Mouse (Mus musculus): ENCODE data around the gene Mtfmt. TPM values are rescaled to one million over a fixed set of nuclear protein-coding genes. Genes with fewer than 3 reads are reported as not detected.

The Mtfmt gene
- polyA plus RNA-seq, 1 experiment, result 7.5 TPM

GRCm38 (mm10) chr9:65480071-65480470 is 44.5 kb downstream of the Mtfmt start:
- Histone ChIP-seq H3K4me1 (ENCODE audit: control insufficient read depth, insufficient read depth, low read length) (no peaks in the 10 kb centered on the region), H3K4me3 (replicated peaks; ENCODE audit: extremely low read depth, low read depth, low read length) (no peak overlapping the region)
- TF ChIP-seq POLR2A (IDR thresholded peaks at IDR 0.05; ENCODE audit: borderline replicate concordance, extremely low read depth, low read depth, low read length), result no peak
- TF ChIP-seq CTCF (IDR thresholded peaks at IDR 0.05; ENCODE audit: insufficient read depth, low read length), result no peak
- no peak for DNase-seq
- 84% methylated on average over 5 of the region's 5 CpGs for WGBS

- WGBS, result 91% methylated on average over 3 of the region's 3 CpGs
- no peak for TF ChIP-seq POLR2A (IDR thresholded peaks at IDR 0.05; ENCODE audit: borderline replicate concordance, extremely low read depth, low read depth, low read length)
- TF ChIP-seq CTCF (IDR thresholded peaks at IDR 0.05; ENCODE audit: insufficient read depth, low read length), result no peak
- Histone ChIP-seq H3K4me3 (replicated peaks; ENCODE audit: extremely low read depth, low read depth, low read length) (no peak overlapping the region), H3K4me1 (ENCODE audit: control insufficient read depth, insufficient read depth, low read length) (no peaks in the 10 kb centered on the region)
- DNase-seq, result no peak
These were observed 55.9 kb downstream of the Mtfmt start for GRCm38 (mm10) chr9:65491476-65491875.

- no peak for TF ChIP-seq CTCF (IDR thresholded peaks at IDR 0.05; ENCODE audit: insufficient read depth, low read length)
- TF ChIP-seq POLR2A (IDR thresholded peaks at IDR 0.05; ENCODE audit: borderline replicate concordance, extremely low read depth, low read depth, low read length), result no peak
- no peak overlapping the region for H3K4me3 ChIP-seq (replicated peaks; ENCODE audit: extremely low read depth, low read depth, low read length)
- WGBS, result 78% methylated on average over 2 of the region's 2 CpGs
- no peaks in the 10 kb centered on the region for H3K4me1 ChIP-seq (ENCODE audit: control insufficient read depth, insufficient read depth, low read length)
- no peak for DNase-seq
These were observed 56.8 kb downstream of the Mtfmt start for GRCm38 (mm10) chr9:65492351-65492750.

- whole genome bisulfite sequencing, result 85% methylated on average over 4 of the region's 4 CpGs
These were observed 57.3 kb downstream of the Mtfmt start for GRCm38 (mm10) chr9:65492851-65493250.

GRCm38 (mm10) chr9:65502146-65502545 is 66.6 kb downstream of the Mtfmt start:
- TF ChIP-seq POLR2A (IDR thresholded peaks at IDR 0.05; ENCODE audit: borderline replicate concordance, extremely low read depth, low read depth, low read length) (no peak), CTCF (IDR thresholded peaks at IDR 0.05; ENCODE audit: insufficient read depth, low read length) (peak; percentile 13; the same call in 1 of the 2 replicates)
- Histone ChIP-seq H3K4me1 (ENCODE audit: control insufficient read depth, insufficient read depth, low read length) (no peaks in the 10 kb centered on the region), H3K4me3 (replicated peaks; ENCODE audit: extremely low read depth, low read depth, low read length) (no peak overlapping the region)
- DNase-seq, result no peak
- WGBS, result 37% methylated on average over 8 of the region's 8 CpGs

More at GRCm38 (mm10) chr9:65492851-65493250, 57.3 kb downstream of the Mtfmt start:
- no peaks in the 10 kb centered on the region for H3K4me1 ChIP-seq (ENCODE audit: control insufficient read depth, insufficient read depth, low read length)
- H3K4me3 ChIP-seq (replicated peaks; ENCODE audit: extremely low read depth, low read depth, low read length), result no peak overlapping the region
- no peak for DNase-seq
- no peak for TF ChIP-seq POLR2A (IDR thresholded peaks at IDR 0.05; ENCODE audit: borderline replicate concordance, extremely low read depth, low read depth, low read length)
- no peak for TF ChIP-seq CTCF (IDR thresholded peaks at IDR 0.05; ENCODE audit: insufficient read depth, low read length)

Other genes starting within 250 kb of the Mtfmt start
- 8.4 and 9.3 TPM in 2 replicates for gene Parp16, start 240.4 kb upstream of the Mtfmt start, polyA plus RNA-seq (2012; rRNA removed)
- 1.2 and 6.1 TPM in 2 replicates for gene Cilp, start 170.6 kb upstream of the Mtfmt start, polyA plus RNA-seq (2012; rRNA removed)
- gene Clpx, start 141.5 kb upstream of the Mtfmt start, polyA plus RNA-seq (2012; rRNA removed), result 8.7 and 10.5 TPM in 2 replicates
- 10.9 and 12.1 TPM in 2 replicates for gene Pdcd7, start 89.7 kb upstream of the Mtfmt start, polyA plus RNA-seq (2012; rRNA removed)
- gene Ubap1l, start 74.7 kb upstream of the Mtfmt start, polyA plus RNA-seq (2012; rRNA removed), result 0.37 and 0.58 TPM in 2 replicates
- gene Kbtbd13, start 44.1 kb upstream of the Mtfmt start, polyA plus RNA-seq (2012; rRNA removed), result 1.3 and 2.0 TPM in 2 replicates
- 74.0 and 81.4 TPM in 2 replicates for gene Rasl12, start 37.3 kb upstream of the Mtfmt start, polyA plus RNA-seq (2012; rRNA removed)
- not detected in 2 replicates for gene Slc51b, start 12.8 kb upstream of the Mtfmt start, polyA plus RNA-seq (2012; rRNA removed)
- gene Spg21, start 25.2 kb downstream of the Mtfmt start, polyA plus RNA-seq (2012; rRNA removed), result 21.9 and 27.8 TPM in 2 replicates
- gene Ankdd1a, start 84.4 kb downstream of the Mtfmt start, polyA plus RNA-seq (2012; rRNA removed), result 0.17 and 0.59 TPM in 2 replicates
- 31.6 and 36.7 TPM in 2 replicates for gene Plekho2, start 144.3 kb downstream of the Mtfmt start, polyA plus RNA-seq (2012; rRNA removed)
- gene Pif1, start 151.4 kb downstream of the Mtfmt start, polyA plus RNA-seq (2012; rRNA removed), result 0.36 and 1.0 TPM in 2 replicates
- gene Rbpms2, start 193.9 kb downstream of the Mtfmt start, polyA plus RNA-seq (2012; rRNA removed), result 16.0 and 18.4 TPM in 2 replicates
- 242 and 274 TPM in 2 replicates for gene Oaz2, start 232.2 kb downstream of the Mtfmt start, polyA plus RNA-seq (2012; rRNA removed)